Mouse (Mus musculus) forebrain, postnatal 0 days (tissue): ENCODE data around the gene Fan1. TPM values are rescaled to one million over a fixed set of nuclear protein-coding genes. Genes with fewer than 3 reads are reported as not detected.

ENCODE experiments used
- ATAC-seq: fragments of 200-750 bp; cut with Nextera tagmentation; 2 replicates; pipeline ENCODE4 v1.8.0; 2017; ENCODE audit warnings: mild to moderate bottlenecking, moderate library complexity
- DNase-seq: peaks from one replicate; pipeline ENCODE4 v3.0.0-alpha.2; 2015
- H3K27ac ChIP-seq: fragments of 300-500 bp; sonication (generic); 2 replicates; pipeline ENCODE4 v1.5.1; 2014; ENCODE audit warnings: low read depth, mild to moderate bottlenecking, antibody characterized with exemption, low read length, moderate library complexity, mixed read lengths
- H3K27me3 ChIP-seq: fragments of 300-500 bp; sonication (generic); 2 replicates; pipeline ENCODE4 v1.6.1; 2014; ENCODE audit warnings: mild to moderate bottlenecking, low read length, mixed read lengths; ENCODE audit not compliant: insufficient read depth
- H3K36me3 ChIP-seq: fragments of 300-500 bp; sonication (generic); 2 replicates; pipeline ENCODE4 v1.6.1; 2014; ENCODE audit warnings: mild to moderate bottlenecking, moderate library complexity; ENCODE audit not compliant: insufficient read depth
- H3K4me1 ChIP-seq: fragments of 300-500 bp; sonication (generic); 2 replicates; pipeline ENCODE4 v1.6.1; 2014; ENCODE audit warnings: antibody characterized with exemption; ENCODE audit not compliant: insufficient read depth
- H3K4me2 ChIP-seq: fragments of 300-500 bp; sonication (generic); 2 replicates; pipeline ENCODE4 v1.6.1; 2014; ENCODE audit warnings: low read depth, mild to moderate bottlenecking, moderate library complexity
- H3K4me3 ChIP-seq: fragments of 300-500 bp; sonication (generic); 2 replicates; pipeline ENCODE4 v1.5.1; 2014; ENCODE audit warnings: low read depth, low read length, mixed read lengths
- H3K9ac ChIP-seq: fragments of 300-500 bp; sonication (generic); 2 replicates; pipeline ENCODE4 v1.6.1; 2014; ENCODE audit warnings: mild to moderate bottlenecking
- H3K9me3 ChIP-seq: fragments of 300-500 bp; sonication (generic); 2 replicates; pipeline ENCODE4 v1.6.1; 2016; ENCODE audit warnings: low read length
- CTCF ChIP-seq: sonication (generic); IDR thresholded peaks from 2 replicates; pipeline ENCODE4 v1.5.1; 2016; ENCODE audit warnings: antibody characterized with exemption, control low read depth, low read depth
- WGBS: fragments of 180-500 bp; shearing (Covaris S2); extraction: QIAGEN DNeasy Blood & Tissue Kit; methylation state at CpG from one replicate; pipeline ENCODE4 v1.1.7; 2014; 5-methylcytosine and 5-hydroxymethylcytosine counted together
- polyA plus RNA-seq: library from polyadenylated mRNA; unstranded; fragments of >200 nt; fragmentation: Nextera tagmentation; extraction: Ambion mirVana; gene quantifications from 2 replicates; pipeline ENCODE4 v1.2.1, GENCODE M21; 2015
- total RNA-seq: library from RNA; depleted of rRNA; stranded (reverse); fragments of >200 nt; gene quantifications from 2 replicates; pipeline ENCODE4 v1.2.3, GENCODE M21; 2014; rRNA removed

Fan1 gene
- total and polyA plus RNA-seq, 2 experiments from 2014 or later: 4.0 to 11.2 TPM

- ATAC-seq (no peak), DNase-seq (no peak)
- H3K4me1 ChIP-seq: no peaks in the 10 kb centered on the region
- no peaks in the 10 kb centered on the region for H3K9me3 ChIP-seq
- TF ChIP-seq CTCF: no peak
- H3K9ac ChIP-seq: no peak overlapping the region
- H3K27ac ChIP-seq: no peak overlapping the region
- H3K36me3 ChIP-seq: peaks cover 11% of the 10 kb centered on the region; the same call in 1 of the 2 replicates
- H3K27me3 ChIP-seq: no peaks in the 10 kb centered on the region
- 79% methylated on average over 7 of the region's 7 CpGs for WGBS
- no peak overlapping the region for H3K4me3 ChIP-seq
- no peak overlapping the region for H3K4me2 ChIP-seq
These were observed 63.7 kb downstream of the Fan1 start for GRCm38 (mm10) chr7:64310241-64310640.

Other genes with a start within 250 kb of the Fan1 start
- gene Trpm1, start 220.3 kb downstream of the Fan1 start, total RNA-seq: 0.23 TPM in 1 of 2 replicates, not detected in the other
- 0.09 and 0.45 TPM in 2 replicates for gene Trpm1, start 220.3 kb downstream of the Fan1 start, polyA plus RNA-seq
- gene Mtmr10, start 86.4 kb downstream of the Fan1 start, total RNA-seq: 9.0 and 9.5 TPM in 2 replicates
- 3.5 and 6.0 TPM in 2 replicates for gene Mtmr10, start 86.4 kb downstream of the Fan1 start, polyA plus RNA-seq
- 17.3 and 18.9 TPM in 2 replicates for gene Mphosph10, start 18.2 kb upstream of the Fan1 start, total RNA-seq
- gene Mphosph10, start 18.2 kb upstream of the Fan1 start, polyA plus RNA-seq: 20.0 and 21.5 TPM in 2 replicates
- gene Mcee, start 18.5 kb upstream of the Fan1 start, total RNA-seq: 12.4 and 13.7 TPM in 2 replicates
- gene Mcee, start 18.5 kb upstream of the Fan1 start, polyA plus RNA-seq: 38.4 and 41.6 TPM in 2 replicates
- gene Apba2, start 127.6 kb upstream of the Fan1 start, total RNA-seq: 332 and 333 TPM in 2 replicates
- 164 and 227 TPM in 2 replicates for gene Apba2, start 127.6 kb upstream of the Fan1 start, polyA plus RNA-seq